Mouse (Mus musculus) heart, postnatal 0 days (tissue): Measurements from ENCODE around the gene Ykt6.

Experiments
- CTCF ChIP-seq: IDR thresholded peaks from 2 replicates; pipeline ENCODE4 v1.5.1; 2016; ENCODE audit warnings: antibody characterized with exemption, control low read depth, low read depth
- EP300 ChIP-seq: IDR thresholded peaks from 2 replicates; pipeline ENCODE4 v1.6.1; 2016; ENCODE audit warnings: antibody characterized with exemption, low read depth

- TF ChIP-seq CTCF (no peak), EP300 (no peak)
Measured at GRCm38 (mm10) chr11:5954435-5954834, 1.1 kb upstream of the Ykt6 start.
